28 mouse cellular contexts compared by ENCODE assay signal in the genomic region with DNA sequence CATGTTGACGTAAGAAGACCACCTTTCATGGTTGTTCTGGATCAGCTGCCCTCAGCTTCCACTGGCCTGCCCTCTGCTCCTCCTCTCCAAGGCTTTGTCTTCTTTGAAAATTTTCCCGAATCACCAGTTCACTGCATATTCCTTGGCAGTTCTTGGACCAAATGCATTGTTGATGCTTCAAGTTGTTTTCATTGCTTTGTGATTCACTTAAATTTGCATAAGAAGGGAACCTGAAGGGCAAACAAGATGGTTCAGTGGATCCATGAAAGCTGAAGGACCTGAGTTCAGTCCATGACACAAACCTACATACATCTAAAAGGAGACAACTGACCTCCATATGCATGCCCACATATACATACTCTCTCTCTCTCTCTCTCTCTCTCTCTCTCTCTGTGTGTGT.
"Had no signal": no experiment of that assay in that cellular context is flagged by ENCODE, and none has a peak within 500 bp of the region (broad histone marks: within the 10 kb centered on the region; RNA-seq: fewer than 3 reads in every experiment).

No protein-coding gene starts in this region.

- H3K4me1 ChIP-seq: heart, embryonic 13.5 days; heart, embryonic 15.5 days; hindbrain, embryonic 12.5 days; intestine, embryonic 15.5 days; limb, embryonic 10.5 days; limb, embryonic 12.5 days; liver, embryonic 13.5 days; liver, embryonic 15.5 days had no signal

- H3K27me3 ChIP-seq: heart, embryonic 13.5 days; heart, embryonic 15.5 days; hindbrain, embryonic 12.5 days; intestine, embryonic 15.5 days; limb, embryonic 12.5 days; liver, embryonic 13.5 days; liver, embryonic 15.5 days had no signal

- H3K27ac ChIP-seq: heart, adult 2 months; heart, embryonic 13.5 days; heart, embryonic 15.5 days; hindbrain, embryonic 12.5 days; hindbrain, embryonic 14.5 days; intestine, embryonic 15.5 days; layer of hippocampus, adult 2 months; left cerebral cortex, adult 2 months; limb, embryonic 10.5 days; limb, embryonic 12.5 days; liver, embryonic 13.5 days; liver, embryonic 15.5 days had no signal

- H3K9me3 ChIP-seq: heart, embryonic 13.5 days; heart, embryonic 15.5 days; hindbrain, embryonic 12.5 days; intestine, embryonic 15.5 days; limb, embryonic 10.5 days; limb, embryonic 12.5 days; liver, embryonic 13.5 days; liver, embryonic 15.5 days had no signal

- H3K9ac ChIP-seq: heart, embryonic 13.5 days; heart, embryonic 15.5 days; hindbrain, embryonic 12.5 days; hindbrain, embryonic 14.5 days; intestine, embryonic 15.5 days; limb, embryonic 12.5 days; liver, embryonic 13.5 days; liver, embryonic 15.5 days had no signal

- H3K4me2 ChIP-seq: heart, embryonic 11.5 days; heart, embryonic 13.5 days; heart, embryonic 15.5 days; hindbrain, embryonic 12.5 days; hindbrain, embryonic 14.5 days; intestine, embryonic 15.5 days; limb, embryonic 12.5 days; liver, embryonic 11.5 days; liver, embryonic 13.5 days; liver, embryonic 15.5 days had no signal

- H3K36me3 ChIP-seq: heart, embryonic 13.5 days; heart, embryonic 15.5 days; hindbrain, embryonic 12.5 days; intestine, embryonic 15.5 days; limb, embryonic 10.5 days; limb, embryonic 12.5 days; liver, embryonic 13.5 days; liver, embryonic 15.5 days had no signal

- ATAC-seq: hindbrain, embryonic 16.5 days; inflammation-experienced regulatory T-cells, adult 6 months; intestine, embryonic 15.5 days; intestine, postnatal 0 days had no signal

- DNase-seq: gastrocnemius, postnatal 14 days; gastrocnemius, postnatal 36 days; heart, adult 11 months; heart, adult 2 months; heart, postnatal 14 days; heart, postnatal 36 days; kidney, adult 18-20 months; kidney, adult 8-10 months; kidney, postnatal 10 days; kidney, postnatal 25 days; kidney, postnatal 4 days; liver; liver, embryonic 13.5 days had no signal

- H3K4me3 ChIP-seq: heart, adult 2 months; heart, embryonic 13.5 days; heart, embryonic 15.5 days; hindbrain, embryonic 12.5 days; intestine, embryonic 15.5 days; layer of hippocampus, adult 2 months; left cerebral cortex, adult 2 months; limb, embryonic 10.5 days; limb, embryonic 12.5 days; liver, embryonic 13.5 days; liver, embryonic 15.5 days had no signal
